Comparison of ENCODE assay signal across 9 mouse cellular contexts in the genomic region with DNA sequence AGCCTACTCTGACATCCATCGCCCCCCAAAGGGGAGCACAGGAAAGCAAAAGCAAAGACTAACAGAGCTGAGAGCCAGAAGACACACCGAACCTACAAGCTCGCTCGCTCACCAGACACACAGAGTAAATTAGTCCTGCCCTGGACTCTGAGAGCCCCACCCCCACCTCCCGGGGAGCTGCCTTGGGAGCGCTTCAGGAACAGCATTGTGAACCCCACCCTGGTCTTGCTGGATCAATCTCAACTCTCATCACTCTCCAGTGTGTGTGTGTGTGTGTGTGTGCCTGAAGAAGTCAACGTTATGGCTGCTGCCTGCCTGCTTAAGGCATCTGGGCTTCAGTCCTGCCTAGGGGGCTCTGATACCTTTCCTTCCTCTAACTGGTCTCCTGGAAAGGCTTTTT. TPM values are rescaled to one million over a fixed set of nuclear protein-coding genes. Genes with fewer than 3 reads are reported as not detected.
DNase-seq lines count a peak whose midpoint lies in the region; ATAC-seq lines count a peak whose summit lies in the region.
"Had no signal": no experiment of that assay in that cellular context is flagged by ENCODE, and none has a peak within 500 bp of the region (broad histone marks: within the 10 kb centered on the region; RNA-seq: fewer than 3 reads in every experiment).

No protein-coding gene starts in this region.

- peak; percentile 39 to 45 for DNase-seq in cerebellum, postnatal 10 days
- DNase-seq in cerebellum, postnatal 4 days (ENCODE audit: low spot score in 2 of 2), result no peak
- peak; percentile 26 for DNase-seq in midbrain, embryonic 14.5 days
- no peak for DNase-seq in spleen, postnatal 10 days (ENCODE audit: low spot score in 2 of 2)
- DNase-seq in embryo, embryonic 9.5 days (ENCODE audit: extremely low spot score), result no peak
- DNase-seq: B cell, adult 2 months had no signal

- no peaks in the 10 kb centered on the region for H3K36me3 ChIP-seq in midbrain, embryonic 14.5 days (ENCODE audit: control insufficient read depth, insufficient read depth, low read length)
- H3K36me3 ChIP-seq in midbrain, embryonic 13.5 days, result no peaks in the 10 kb centered on the region
- no peaks in the 10 kb centered on the region for H3K36me3 ChIP-seq in heart, embryonic 15.5 days
- no peaks in the 10 kb centered on the region for H3K36me3 ChIP-seq in stomach, embryonic 14.5 days (ENCODE audit: control insufficient read depth, insufficient read depth, low read length)

- H3K4me3 ChIP-seq in midbrain, embryonic 14.5 days (replicated peaks; ENCODE audit: low read depth, low read length), result no peak overlapping the region
- H3K4me3 ChIP-seq in midbrain, embryonic 13.5 days (replicated peaks), result no peak overlapping the region
- H3K4me3 ChIP-seq in heart, embryonic 15.5 days, result peak overlapping the region; percentile 4; the same call in 1 of the 2 replicates
- H3K4me3 ChIP-seq in stomach, embryonic 14.5 days (ENCODE audit: low read depth, low read length), result no peak overlapping the region

- peaks cover 22% of the 10 kb centered on the region; the same call in 1 of the 2 replicates for H3K4me1 ChIP-seq in midbrain, embryonic 14.5 days (ENCODE audit: control insufficient read depth, insufficient read depth, low read length)
- H3K4me1 ChIP-seq in midbrain, embryonic 13.5 days (replicated peaks), result peaks cover 24% of the 10 kb centered on the region
- H3K4me1 ChIP-seq in heart, embryonic 15.5 days (replicated peaks), result peaks cover 18% of the 10 kb centered on the region
- H3K4me1 ChIP-seq in stomach, embryonic 14.5 days (ENCODE audit: control insufficient read depth, insufficient read depth, low read length), result peaks cover 5% of the 10 kb centered on the region; the same call in 1 of the 2 replicates

- no peak overlapping the region for H3K27ac ChIP-seq in midbrain, embryonic 14.5 days (replicated peaks; ENCODE audit: low read depth, low read length)
- H3K27ac ChIP-seq in midbrain, embryonic 13.5 days, result no peak overlapping the region
- no peak overlapping the region for H3K27ac ChIP-seq in heart, embryonic 15.5 days
- no peak overlapping the region for H3K27ac ChIP-seq in stomach, embryonic 14.5 days (ENCODE audit: low read length)

- no peaks in the 10 kb centered on the region for H3K9me3 ChIP-seq in midbrain, embryonic 14.5 days (ENCODE audit: control insufficient read depth, low read length)
- no peaks in the 10 kb centered on the region for H3K9me3 ChIP-seq in midbrain, embryonic 13.5 days
- H3K9me3 ChIP-seq in heart, embryonic 15.5 days (replicated peaks), result no peaks in the 10 kb centered on the region
- no peaks in the 10 kb centered on the region for H3K9me3 ChIP-seq in stomach, embryonic 14.5 days (ENCODE audit: control insufficient read depth, low read depth, low read length)

- H3K9ac ChIP-seq in midbrain, embryonic 14.5 days (replicated peaks; ENCODE audit: low read length), result no peak overlapping the region
- no peak overlapping the region for H3K9ac ChIP-seq in midbrain, embryonic 13.5 days (replicated peaks)
- H3K9ac ChIP-seq in heart, embryonic 15.5 days, result no peak overlapping the region
- H3K9ac ChIP-seq in stomach, embryonic 14.5 days (replicated peaks; ENCODE audit: low read depth, low read length), result 0 out of 2 replicates have a peak overlapping the region, but pooled peaks have one; percentile 25

- H3K4me2 ChIP-seq in midbrain, embryonic 14.5 days (ENCODE audit: low read length), result no peak overlapping the region
- H3K4me2 ChIP-seq in midbrain, embryonic 13.5 days (replicated peaks), result no peak overlapping the region
- H3K4me2 ChIP-seq in heart, embryonic 15.5 days, result peak overlapping the region; percentile 39
- peak overlapping the region; percentile 16; the same call in 1 of the 2 replicates for H3K4me2 ChIP-seq in stomach, embryonic 14.5 days (replicated peaks; ENCODE audit: low read depth, low read length)

- no peaks in the 10 kb centered on the region for H3K27me3 ChIP-seq in midbrain, embryonic 14.5 days (ENCODE audit: control insufficient read depth, insufficient read depth, low read length)
- H3K27me3 ChIP-seq in midbrain, embryonic 13.5 days, result no peaks in the 10 kb centered on the region
- H3K27me3 ChIP-seq in heart, embryonic 15.5 days, result peaks cover 12% of the 10 kb centered on the region
- H3K27me3 ChIP-seq in stomach, embryonic 14.5 days (ENCODE audit: control insufficient read depth, insufficient read depth, low read length), result 0 out of 2 replicates have a peak, but pooled peaks cover 10% of the 10 kb centered on the region

- 19% methylated on average over 7 of the region's 7 CpGs for WGBS in midbrain, embryonic 14.5 days
- 25% methylated on average over 7 of the region's 7 CpGs for WGBS in midbrain, embryonic 13.5 days
- 11% methylated on average over 7 of the region's 7 CpGs for WGBS in heart, embryonic 15.5 days
- WGBS in stomach, embryonic 14.5 days, result 9% methylated on average over 7 of the region's 7 CpGs

- ATAC-seq in midbrain, embryonic 14.5 days (ENCODE audit: low FRiP score, low TSS enrichment), result no peak
- no peak for ATAC-seq in midbrain, embryonic 13.5 days
- no peak for ATAC-seq in heart, embryonic 15.5 days (replicated peaks; ENCODE audit: insufficient number of reproducible peaks, insufficient read depth, low FRiP score, low read depth)
- ATAC-seq in stomach, embryonic 14.5 days (ENCODE audit: insufficient number of reproducible peaks, insufficient read depth, low FRiP score, low read depth), result no peak

RNA-seq across cellular contexts. Expression of a gene that starts 1.7 kb away (rescaled TPM):
- 10.9 and 14.1 TPM in 2 replicates for polyA plus RNA-seq in midbrain, embryonic 14.5 days (2014; fragmentation: Nextera tagmentation; extraction: Ambion mirVana)
- polyA plus RNA-seq in midbrain, embryonic 13.5 days (2015; fragmentation: Nextera tagmentation; extraction: Ambion mirVana), result 4.9 and 6.3 TPM in 2 replicates
- 0.37 and 0.61 TPM in 2 replicates for polyA plus RNA-seq in heart, embryonic 15.5 days (2015; fragmentation: Nextera tagmentation; extraction: Ambion mirVana)
- polyA plus RNA-seq in stomach, embryonic 14.5 days (2014; fragmentation: Nextera tagmentation; extraction: Ambion mirVana), result 0.75 and 0.86 TPM in 2 replicates

Comparison
In these comparisons a context has a peak if more than half of its experiments do, and no peak if none do; other contexts are left out.
1. DNase-seq: peak in cerebellum, postnatal 10 days (2 of 2) and midbrain, embryonic 14.5 days (single experiment); none in cerebellum, postnatal 4 days (0 of 2), spleen, postnatal 10 days (0 of 2) and embryo, embryonic 9.5 days (single experiment).
2. H3K4me2 ChIP-seq: peak in heart, embryonic 15.5 days (single experiment) and stomach, embryonic 14.5 days (single experiment); none in midbrain, embryonic 14.5 days (single experiment) and midbrain, embryonic 13.5 days (single experiment).